Mouse (Mus musculus): ENCODE measurements around the gene Gzmb. TPM values are rescaled to one million over a fixed set of nuclear protein-coding genes. Genes with fewer than 3 reads are reported as not detected.
"Not testable (repeated sequence)": the region's sequence is repeated elsewhere in the genome, so short reads cannot be mapped to it uniquely, and the experiment has no call there.

Gene Gzmb
- polyA plus RNA-seq, 1 experiment: not detected

- TF ChIP-seq CTCF (IDR thresholded peaks at IDR 0.05; ENCODE audit: insufficient read depth, low read depth, low read length): no peak
- no peak for TF ChIP-seq POLR2A (IDR thresholded peaks at IDR 0.05; ENCODE audit: insufficient read depth, low read depth, low read length)
- Histone ChIP-seq H3K4me3 (ENCODE audit: insufficient read depth, low read depth, low read length) (no peak overlapping the region), H3K4me1 (ENCODE audit: control insufficient read depth, insufficient read depth, low read length) (no peaks in the 10 kb centered on the region), H3K27ac (ENCODE audit: insufficient read depth, low read depth, low read length) (no peak overlapping the region)
- 80% methylated on average over 5 of the region's 5 CpGs for WGBS
These were observed 25.7 kb upstream of the Gzmb start for GRCm38 (mm10) chr14:56287806-56288205.

GRCm38 (mm10) chr14:56284356-56285325 is 22.6 kb upstream of the Gzmb start:
- Histone ChIP-seq H3K27ac (ENCODE audit: insufficient read depth, low read depth, low read length) (no peak overlapping the region), H3K4me1 (ENCODE audit: control insufficient read depth, insufficient read depth, low read length) (no peaks in the 10 kb centered on the region), H3K4me3 (ENCODE audit: insufficient read depth, low read depth, low read length) (no peak overlapping the region)
- TF ChIP-seq POLR2A (IDR thresholded peaks at IDR 0.05; ENCODE audit: insufficient read depth, low read depth, low read length) (no peak), CTCF (IDR thresholded peaks at IDR 0.05; ENCODE audit: insufficient read depth, low read depth, low read length) (no peak)
- 88% methylated on average over 6 of the region's 6 CpGs for WGBS

- Histone ChIP-seq H3K27ac (ENCODE audit: insufficient read depth, low read depth, low read length) (no peak overlapping the region), H3K4me3 (ENCODE audit: insufficient read depth, low read depth, low read length) (no peak overlapping the region), H3K4me1 (ENCODE audit: control insufficient read depth, insufficient read depth, low read length) (no peaks in the 10 kb centered on the region)
- 95% methylated on average over 1 of the region's 1 CpGs for WGBS
- no peak for TF ChIP-seq POLR2A (IDR thresholded peaks at IDR 0.05; ENCODE audit: insufficient read depth, low read depth, low read length)
- no peak for TF ChIP-seq CTCF (IDR thresholded peaks at IDR 0.05; ENCODE audit: insufficient read depth, low read depth, low read length)
These were observed 21.8 kb upstream of the Gzmb start for GRCm38 (mm10) chr14:56283816-56284215.

GRCm38 (mm10) chr14:56281090-56281489 is 19.0 kb upstream of the Gzmb start:
- Histone ChIP-seq H3K27ac (ENCODE audit: insufficient read depth, low read depth, low read length) (no peak overlapping the region), H3K4me3 (ENCODE audit: insufficient read depth, low read depth, low read length) (no peak overlapping the region), H3K4me1 (ENCODE audit: control insufficient read depth, insufficient read depth, low read length) (peaks cover 3% of the 10 kb centered on the region; the same call in 1 of the 2 replicates)
- 18% methylated on average over 5 of the region's 5 CpGs for WGBS
- TF ChIP-seq CTCF (IDR thresholded peaks at IDR 0.05; ENCODE audit: insufficient read depth, low read depth, low read length) (no peak), POLR2A (IDR thresholded peaks at IDR 0.05; ENCODE audit: insufficient read depth, low read depth, low read length) (no peak)

- not testable (repeated sequence) for H3K4me3 ChIP-seq (ENCODE audit: insufficient read depth, low read depth, low read length); H3K27ac ChIP-seq (ENCODE audit: insufficient read depth, low read depth, low read length); H3K4me1 ChIP-seq (ENCODE audit: control insufficient read depth, insufficient read depth, low read length)
- WGBS: 60% methylated on average over 7 of the region's 7 CpGs
These were observed 16.6 kb upstream of the Gzmb start for GRCm38 (mm10) chr14:56278691-56279090.

GRCm38 (mm10) chr14:56276096-56276495 is 14.0 kb upstream of the Gzmb start:
- not testable (repeated sequence) for H3K4me1 ChIP-seq (ENCODE audit: control insufficient read depth, insufficient read depth, low read length); H3K27ac ChIP-seq (ENCODE audit: insufficient read depth, low read depth, low read length); H3K4me3 ChIP-seq (ENCODE audit: insufficient read depth, low read depth, low read length)
- 86% methylated on average over 7 of the region's 7 CpGs for WGBS

GRCm38 (mm10) chr14:56266109-56266508 is 4.0 kb upstream of the Gzmb start:
- Histone ChIP-seq H3K4me1 (ENCODE audit: control insufficient read depth, insufficient read depth, low read length) (no peaks in the 10 kb centered on the region), H3K4me3 (ENCODE audit: insufficient read depth, low read depth, low read length) (no peak overlapping the region), H3K27ac (ENCODE audit: insufficient read depth, low read depth, low read length) (no peak overlapping the region)
- 93% methylated on average over 1 of the region's 1 CpGs for WGBS
- TF ChIP-seq CTCF (IDR thresholded peaks at IDR 0.05; ENCODE audit: insufficient read depth, low read depth, low read length) (no peak), POLR2A (IDR thresholded peaks at IDR 0.05; ENCODE audit: insufficient read depth, low read depth, low read length) (no peak)

GRCm38 (mm10) chr14:56240409-56240808 is 21.7 kb downstream of the Gzmb start:
- Histone ChIP-seq H3K4me3 (ENCODE audit: insufficient read depth, low read depth, low read length) (no peak overlapping the region), H3K4me1 (ENCODE audit: control insufficient read depth, insufficient read depth, low read length) (no peaks in the 10 kb centered on the region), H3K27ac (ENCODE audit: insufficient read depth, low read depth, low read length) (no peak overlapping the region)
- TF ChIP-seq CTCF (IDR thresholded peaks at IDR 0.05; ENCODE audit: insufficient read depth, low read depth, low read length) (no peak), POLR2A (IDR thresholded peaks at IDR 0.05; ENCODE audit: insufficient read depth, low read depth, low read length) (no peak)

- H3K4me1 ChIP-seq (ENCODE audit: control insufficient read depth, insufficient read depth, low read length): no peaks in the 10 kb centered on the region
- H3K27ac ChIP-seq (ENCODE audit: insufficient read depth, low read depth, low read length): no peak within 1 kb of the TSS
- WGBS: 91% methylated on average over 2 of the region's 2 CpGs
- TF ChIP-seq POLR2A (IDR thresholded peaks at IDR 0.05; ENCODE audit: insufficient read depth, low read depth, low read length) (no peak), CTCF (IDR thresholded peaks at IDR 0.05; ENCODE audit: insufficient read depth, low read depth, low read length) (no peak)
- H3K4me3 ChIP-seq (ENCODE audit: insufficient read depth, low read depth, low read length): no peak within 1 kb of the TSS
These were observed 27.5 kb downstream of the Gzmb start, which contains the start of gene Gzmc for GRCm38 (mm10) chr14:56234556-56234955. TSS of gene Gzmc (minus strand) at chr14:56234656.
